Mouse (Mus musculus): ENCODE measurements around the gene Kcnb1.

- TF ChIP-seq CTCF (IDR thresholded peaks at IDR 0.05; ENCODE audit: low read depth) (peak; percentile 100), EP300 (optimal IDR thresholded peaks at IDR 0.05) (no peak)
These were observed 118.0 kb downstream of the Kcnb1 start for GRCm38 (mm10) chr2:167071641-167072601.

Measured in stomach, postnatal 0 days (tissue).